Mouse (Mus musculus): ENCODE data around the gene Slc27a5. TPM values are rescaled to one million over a fixed set of nuclear protein-coding genes. Genes with fewer than 3 reads are reported as not detected.

Gene Slc27a5
- total RNA-seq, 2 experiments from 2014 or later = not detected

DNA sequence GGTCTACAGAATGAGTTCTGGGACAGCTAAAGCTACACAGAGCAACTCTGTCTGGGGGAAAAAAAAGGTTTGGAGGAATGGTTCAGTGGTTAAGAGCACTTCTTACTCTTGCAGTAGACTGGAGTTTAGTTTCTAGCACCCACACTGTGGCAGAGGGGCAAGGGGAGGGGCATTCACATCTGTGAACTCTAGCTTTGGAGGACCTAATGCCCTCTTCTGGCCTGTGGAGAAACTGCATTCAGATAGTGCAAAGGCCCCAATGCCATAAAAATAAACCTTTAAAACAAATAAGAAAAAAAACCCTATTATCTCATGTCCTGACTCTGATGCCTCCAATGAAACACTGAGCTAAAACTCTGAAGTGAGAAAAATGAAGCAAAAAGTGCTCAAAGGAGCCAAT, 54.5 kb downstream of the Slc27a5 start:
- DNase-seq = no peak
- intact Hi-C loops (cut with DNase I) = no loop called here

DNA sequence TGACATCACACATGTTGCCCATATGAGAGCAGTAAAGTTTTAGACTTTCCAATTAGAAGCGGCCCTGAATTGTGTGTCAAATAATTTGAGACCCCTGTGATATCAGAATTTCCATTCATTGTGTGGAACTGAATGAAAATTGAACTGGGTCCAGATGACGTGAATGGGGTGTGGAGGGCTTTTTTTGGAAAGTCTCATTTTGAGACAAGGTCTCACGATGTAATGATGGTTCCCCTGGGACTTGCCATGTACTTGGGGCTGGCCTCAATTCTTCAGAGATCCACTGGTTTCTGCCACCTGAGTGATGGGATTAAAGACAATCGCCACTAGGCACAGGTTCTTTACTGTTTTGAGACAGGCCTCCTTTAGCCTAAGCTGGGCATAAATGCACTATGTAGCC, 57.4 kb downstream of the Slc27a5 start:
- intact Hi-C loops (cut with DNase I) = no loop called here
- no peak for DNase-seq

Other genes starting within 250 kb of the Slc27a5 start
- gene Zscan18, start 194.6 kb downstream of the Slc27a5 start, total RNA-seq (2021) = 1 to 10 TPM; 2.0 to 2.8 TPM
- 1 to 10 TPM; 7.5 to 9.2 TPM for gene Zfp329, start 179.3 kb downstream of the Slc27a5 start, total RNA-seq (2021)
- gene Zfp110, start 163.4 kb downstream of the Slc27a5 start, total RNA-seq (2021) = 10 to 100 TPM; 17.4 to 20.9 TPM
- 1 to 10 TPM; 3.6 to 4.8 TPM for gene Zfp128, start 117.0 kb downstream of the Slc27a5 start, total RNA-seq (2021)
- gene Zscan22, start 100.4 kb downstream of the Slc27a5 start, total RNA-seq (2021) = 1 to 10 TPM; 5.5 to 6.8 TPM
- 100 to 1,000 TPM; 740 to 748 TPM for gene Rps5, start 75.9 kb downstream of the Slc27a5 start, total RNA-seq (2021)
- under 1 TPM; 0.36 to 0.37 TPM for gene Rnf225, start 70.8 kb downstream of the Slc27a5 start, total RNA-seq (2021)
- gene Zfp324, start 32.4 kb downstream of the Slc27a5 start, total RNA-seq (2021) = 1 to 10 TPM; 4.0 to 7.4 TPM
- 1 to 10 TPM; 3.9 to 4.4 TPM for gene Zfp446, start 20.3 kb downstream of the Slc27a5 start, total RNA-seq (2021)
- 100 to 1,000 TPM; 148 to 165 TPM for gene Trim28, start 922 bp upstream of the Slc27a5 start, total RNA-seq (2021)
- gene Zbtb45, start 11.8 kb upstream of the Slc27a5 start, total RNA-seq (2021) = 10 to 100 TPM in 1 of 2 experiments, 1 to 10 TPM in 1; 9.7 to 11.8 TPM
- gene Chmp2a, start 36.6 kb upstream of the Slc27a5 start, total RNA-seq (2021) = 100 to 1,000 TPM; 137 to 143 TPM
- gene Ube2m, start 40.1 kb upstream of the Slc27a5 start, total RNA-seq (2021) = 100 to 1,000 TPM; 185 to 188 TPM
- gene Mzf1, start 56.6 kb upstream of the Slc27a5 start, total RNA-seq (2021) = under 1 TPM; 0.72 to 0.92 TPM
- gene Vmn1r85, start 97.0 kb upstream of the Slc27a5 start, total RNA-seq (2021) = not detected
- gene Vmn1r86, start 121.7 kb upstream of the Slc27a5 start, total RNA-seq (2021) = not detected
- not detected for gene Vmn1r87, start 142.0 kb upstream of the Slc27a5 start, total RNA-seq (2021)
- under 1 TPM; 0.07 TPM for gene Vmn1r88, start 161.4 kb upstream of the Slc27a5 start, total RNA-seq (2021)
- gene Vmn1r89, start 214.8 kb upstream of the Slc27a5 start, total RNA-seq (2021) = not detected

Data from heart, postnatal 10 days (tissue).